Mouse (Mus musculus) lung, embryonic 14.5 days (tissue): ENCODE results near the gene Rec8. TPM values are rescaled to one million over a fixed set of nuclear protein-coding genes. Genes with fewer than 3 reads are reported as not detected.

Experiments used
- ATAC-seq: fragments of 200-750 bp; cut with Nextera tagmentation; 2 replicates; pipeline ENCODE4 v1.8.0; 2017; ENCODE audit warnings: mild to moderate bottlenecking, moderate TSS enrichment, moderate library complexity; ENCODE audit not compliant: insufficient read depth
- DNase-seq: peaks from one replicate; pipeline ENCODE4 v3.0.0-alpha.2; 2015
- H3K27ac ChIP-seq: fragments of 300-500 bp; sonication (generic); 2 replicates; pipeline ENCODE4 v1.5.1; 2014; ENCODE audit warnings: low read depth, mild to moderate bottlenecking, moderate library complexity
- H3K27me3 ChIP-seq: fragments of 300-500 bp; sonication (generic); 2 replicates; pipeline ENCODE4 v1.6.1; 2014; ENCODE audit warnings: low read length, control low read depth; ENCODE audit not compliant: insufficient read depth
- H3K36me3 ChIP-seq: fragments of 300-500 bp; sonication (generic); 2 replicates; pipeline ENCODE4 v1.6.1; 2014; ENCODE audit warnings: control low read depth; ENCODE audit not compliant: insufficient read depth
- H3K4me1 ChIP-seq: fragments of 300-500 bp; sonication (generic); 2 replicates; pipeline ENCODE4 v1.6.1; 2014; ENCODE audit warnings: antibody characterized with exemption, control low read depth; ENCODE audit not compliant: insufficient read depth
- H3K4me2 ChIP-seq: fragments of 300-500 bp; sonication (generic); 2 replicates; pipeline ENCODE4 v1.6.1; 2014; ENCODE audit warnings: mild to moderate bottlenecking
- H3K4me3 ChIP-seq: fragments of 300-500 bp; sonication (generic); 2 replicates; pipeline ENCODE4 v1.5.1; 2014; ENCODE audit warnings: low read depth, low read length
- H3K9ac ChIP-seq: fragments of 300-500 bp; sonication (generic); 2 replicates; pipeline ENCODE4 v1.6.1; 2014
- H3K9me3 ChIP-seq: fragments of 300-500 bp; sonication (generic); 2 replicates; pipeline ENCODE4 v1.6.1; 2016; ENCODE audit warnings: low read depth, low read length, control low read depth
- CTCF ChIP-seq: IDR thresholded peaks from 2 replicates; pipeline ENCODE4 v1.5.1; 2016; ENCODE audit warnings: antibody characterized with exemption, low read depth
- WGBS: fragments of 180-500 bp; shearing (Covaris S2); extraction: QIAGEN DNeasy Blood & Tissue Kit; methylation state at CpG from one replicate; pipeline ENCODE4 v1.1.7; 2014; 5-methylcytosine and 5-hydroxymethylcytosine counted together
- polyA plus RNA-seq: library from polyadenylated mRNA; unstranded; fragments of >200 nt; fragmentation: Nextera tagmentation; extraction: Ambion mirVana; gene quantifications from 2 replicates; pipeline ENCODE4 v1.2.1, GENCODE M21; 2014

The Rec8 gene
- polyA plus RNA-seq, 1 experiment from 2014 or later, result 14.2 TPM

- Histone ChIP-seq H3K9ac (peak overlapping the region; percentile 91), H3K36me3 (peaks cover 16% of the 10 kb centered on the region), H3K4me2 (peak overlapping the region; percentile 78), H3K9me3 (no peaks in the 10 kb centered on the region), H3K4me1 (0 out of 2 replicates have a peak, but pooled peaks cover 6% of the 10 kb centered on the region), H3K27me3 (no peaks in the 10 kb centered on the region), H3K4me3 (peak overlapping the region; percentile 77), H3K27ac (peak overlapping the region; percentile 88)
- peak; percentile 43; the same call in 1 of the 2 replicates for ATAC-seq
- peak; percentile 71 for DNase-seq
- TF ChIP-seq CTCF, result 0 out of 2 replicates have a peak, but pooled peaks have one; percentile 8
- 27% methylated on average over 6 of the region's 6 CpGs for WGBS
Measured at GRCm38 (mm10) chr14:55578668-55579269, 39.1 kb upstream of the Rec8 start.

GRCm38 (mm10) chr14:55579511-55580496 is 38.0 kb upstream of the Rec8 start:
- Histone ChIP-seq H3K36me3 (peaks cover 16% of the 10 kb centered on the region), H3K27me3 (no peaks in the 10 kb centered on the region), H3K4me3 (no peak overlapping the region), H3K9ac (no peak overlapping the region), H3K4me1 (0 out of 2 replicates have a peak, but pooled peaks cover 6% of the 10 kb centered on the region), H3K9me3 (no peaks in the 10 kb centered on the region), H3K4me2 (peak overlapping the region; percentile 78), H3K27ac (no peak overlapping the region; the same call in 1 of the 2 replicates)
- DNase-seq (no peak), ATAC-seq (no peak)
- TF ChIP-seq CTCF, result peak; percentile 10; the same call in 1 of the 2 replicates
- 87% methylated on average over 23 of the region's 23 CpGs for WGBS

DNA sequence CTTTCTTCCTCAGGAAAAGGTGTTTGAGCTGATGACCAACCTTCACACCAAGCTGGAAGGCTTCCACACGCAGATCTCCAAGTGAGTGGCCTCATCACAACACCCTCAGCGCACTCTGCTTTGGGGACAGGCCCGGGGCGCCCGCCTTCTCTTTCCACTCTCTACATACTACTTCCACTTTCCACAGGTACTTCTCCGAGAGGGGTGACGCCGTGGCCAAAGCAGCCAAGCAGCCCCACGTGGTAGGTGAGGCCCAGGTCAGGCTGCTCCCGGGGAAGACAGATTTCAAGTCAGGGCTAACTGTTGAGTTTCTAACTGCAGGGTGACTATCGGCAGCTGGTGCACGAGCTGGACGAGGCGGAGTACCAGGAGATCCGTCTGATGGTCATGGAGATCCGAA is 37.1 kb upstream of the Rec8 start:
- 95% methylated on average over 16 of the region's 16 CpGs for WGBS

DNA sequence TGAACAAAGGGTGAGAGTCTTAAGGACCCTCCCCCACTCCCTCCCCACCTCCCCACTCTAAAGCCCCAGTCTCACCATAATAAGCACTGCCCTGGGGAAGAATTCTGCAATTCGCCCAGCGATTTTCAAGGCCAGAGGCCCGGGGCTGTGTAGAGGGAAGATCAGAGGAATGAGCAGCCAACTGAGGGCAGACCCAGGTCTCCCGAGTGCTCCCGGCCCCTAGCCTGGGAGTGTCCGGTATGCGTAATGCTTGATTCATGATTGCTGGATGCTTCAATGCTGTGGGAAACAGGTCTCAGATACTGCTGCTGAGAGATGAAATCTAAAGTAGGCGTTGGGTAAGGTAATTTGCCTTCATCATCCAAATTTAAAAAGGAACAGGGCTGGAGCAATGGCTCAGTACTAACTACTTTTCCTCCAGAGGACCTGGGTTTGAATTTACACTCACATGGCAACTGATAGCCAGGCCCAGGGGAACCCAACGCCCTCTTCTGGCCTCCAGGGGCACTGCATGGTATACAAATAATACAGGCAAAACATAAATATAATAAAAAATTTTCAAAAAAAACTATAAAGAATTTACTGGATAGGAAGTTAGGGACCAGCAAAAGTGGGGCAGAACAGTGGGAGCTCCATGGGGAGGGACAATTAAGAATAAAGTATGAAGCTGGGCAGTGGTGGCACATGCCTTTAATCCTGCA is 35.7 kb upstream of the Rec8 start:
- Histone ChIP-seq H3K9ac (no peak overlapping the region), H3K9me3 (no peaks in the 10 kb centered on the region), H3K4me2 (no peak overlapping the region), H3K27ac (no peak overlapping the region), H3K4me1 (0 out of 2 replicates have a peak, but pooled peaks cover 6% of the 10 kb centered on the region), H3K27me3 (no peaks in the 10 kb centered on the region), H3K36me3 (peaks cover 18% of the 10 kb centered on the region), H3K4me3 (no peak overlapping the region)
- TF ChIP-seq CTCF, result peak; percentile 44
- 75% methylated on average over 9 of the region's 9 CpGs for WGBS
- ATAC-seq, result no peak
- no peak for DNase-seq

More for the DNA sequence above, 37.1 kb upstream of the Rec8 start:
- H3K4me1 ChIP-seq, result 0 out of 2 replicates have a peak, but pooled peaks cover 6% of the 10 kb centered on the region
- peaks cover 16% of the 10 kb centered on the region for H3K36me3 ChIP-seq
- no peak for ATAC-seq
- no peak overlapping the region for H3K27ac ChIP-seq
- no peak overlapping the region for H3K9ac ChIP-seq
- H3K4me2 ChIP-seq, result no peak overlapping the region
- no peaks in the 10 kb centered on the region for H3K27me3 ChIP-seq
- H3K9me3 ChIP-seq, result no peaks in the 10 kb centered on the region
- DNase-seq, result no peak
- TF ChIP-seq CTCF, result no peak
- no peak overlapping the region for H3K4me3 ChIP-seq

- Histone ChIP-seq H3K4me2 (peak overlapping the region; percentile 81), H3K9ac (no peak overlapping the region), H3K27ac (no peak overlapping the region), H3K4me1 (0 out of 2 replicates have a peak, but pooled peaks cover 6% of the 10 kb centered on the region), H3K9me3 (no peaks in the 10 kb centered on the region), H3K4me3 (peak overlapping the region; percentile 47), H3K36me3 (peaks cover 28% of the 10 kb centered on the region), H3K27me3 (no peaks in the 10 kb centered on the region)
- no peak for TF ChIP-seq CTCF
- 32% methylated on average over 5 of the region's 5 CpGs for WGBS
- ATAC-seq (no peak), DNase-seq (no peak)
Measured at GRCm38 (mm10) chr14:55584303-55584701, 33.5 kb upstream of the Rec8 start.

DNA sequence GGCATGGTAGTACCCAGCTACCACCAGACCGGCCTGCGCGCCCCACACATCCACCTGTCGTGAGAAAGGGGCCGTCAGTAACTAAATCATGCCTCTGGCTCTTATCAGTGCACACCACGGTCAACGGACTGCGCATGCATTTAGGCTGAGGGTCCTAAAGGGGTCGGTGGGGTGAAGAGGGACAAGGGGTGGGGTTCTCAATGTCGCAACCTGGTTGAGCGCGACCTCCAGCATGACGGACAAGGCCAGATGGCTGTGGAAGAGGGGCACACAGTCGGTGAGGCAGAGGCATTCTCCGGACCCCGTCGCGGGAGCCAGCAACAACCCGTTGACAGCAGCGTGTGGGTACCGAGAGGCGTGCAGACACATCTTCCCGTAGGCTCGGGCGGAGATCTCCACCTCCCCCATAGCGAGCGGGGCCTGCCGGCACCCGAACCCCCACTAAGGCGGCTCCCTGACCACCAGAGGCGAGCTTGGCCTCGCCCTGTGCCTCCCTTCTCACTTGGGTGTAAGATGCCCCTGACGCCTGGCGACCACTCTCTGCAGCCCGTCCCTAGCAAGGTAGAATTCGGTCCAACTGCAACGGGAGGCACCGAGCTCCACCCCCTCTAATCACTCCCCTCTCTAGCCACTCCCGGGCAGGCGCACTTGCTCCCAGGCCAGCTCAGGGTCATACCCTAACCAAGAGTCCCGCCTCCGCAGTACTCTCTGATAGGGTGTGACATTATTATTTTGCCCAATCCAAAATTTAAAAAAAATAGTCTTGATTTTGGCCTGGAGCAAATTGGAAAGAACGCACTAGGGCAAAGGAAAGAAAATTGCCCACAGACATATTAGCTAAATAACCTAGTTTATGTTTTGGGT is 32.9 kb upstream of the Rec8 start, which contains the start of gene Emc9:
TSS of gene Emc9 (minus strand) at position 601 of the 864 bp plus-strand sequence.
- Histone ChIP-seq H3K4me1 (0 out of 2 replicates have a peak, but pooled peaks cover 6% of the 10 kb centered on the region), H3K9me3 (no peaks in the 10 kb centered on the region), H3K4me2 (peak within 1 kb of the TSS; percentile 81), H3K27me3 (no peaks in the 10 kb centered on the region), H3K4me3 (peak within 1 kb of the TSS; percentile 47), H3K9ac (peak within 1 kb of the TSS; percentile 56), H3K36me3 (peaks cover 27% of the 10 kb centered on the region), H3K27ac (peak within 1 kb of the TSS; percentile 24; the same call in 1 of the 2 replicates)
- peak; percentile 72 for ATAC-seq
- 3% methylated on average over 43 of the region's 43 CpGs for WGBS
- DNase-seq, result peak; percentile 48
- no peak for TF ChIP-seq CTCF
